Mouse (Mus musculus) ES-CJ7 (cell line): ENCODE data around the gene Fancc.

ENCODE experiments used
- DNase-seq: peaks from one replicate; pipeline ENCODE4 v3.0.0; 2011; ENCODE audit warnings: low read depth, low spot score

Gene Fancc

DNA sequence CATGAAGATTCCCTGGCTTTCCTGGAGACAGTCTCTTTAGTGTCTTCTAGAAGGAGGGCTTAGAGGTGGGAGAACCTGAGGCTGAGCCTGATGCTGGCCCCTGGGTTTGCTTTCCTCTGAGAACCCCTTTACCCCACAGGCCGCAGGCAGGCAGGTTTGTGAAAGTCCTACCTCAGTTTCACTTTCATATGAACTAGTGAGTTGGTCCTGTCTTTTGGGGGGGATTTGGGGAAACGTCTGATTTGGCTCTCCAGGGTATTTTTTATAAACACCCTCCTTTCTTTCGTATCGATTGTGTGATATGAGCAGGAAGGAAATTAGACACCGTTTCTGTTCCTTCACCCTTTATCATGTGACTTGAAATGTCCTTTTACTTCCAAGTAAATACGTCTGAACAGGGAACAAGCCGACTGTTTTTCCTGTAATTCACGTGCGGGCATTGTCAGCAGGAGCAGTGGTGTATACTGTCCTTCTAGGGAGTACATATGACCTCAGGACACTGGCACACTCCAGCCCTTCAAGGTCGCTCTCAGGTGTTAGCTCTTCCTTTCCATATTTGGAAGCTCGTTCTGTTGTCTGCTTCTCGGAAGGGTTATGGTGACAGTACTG lies 250.6 kb downstream of the Fancc start:
- peak; percentile 17 for DNase-seq

DNA sequence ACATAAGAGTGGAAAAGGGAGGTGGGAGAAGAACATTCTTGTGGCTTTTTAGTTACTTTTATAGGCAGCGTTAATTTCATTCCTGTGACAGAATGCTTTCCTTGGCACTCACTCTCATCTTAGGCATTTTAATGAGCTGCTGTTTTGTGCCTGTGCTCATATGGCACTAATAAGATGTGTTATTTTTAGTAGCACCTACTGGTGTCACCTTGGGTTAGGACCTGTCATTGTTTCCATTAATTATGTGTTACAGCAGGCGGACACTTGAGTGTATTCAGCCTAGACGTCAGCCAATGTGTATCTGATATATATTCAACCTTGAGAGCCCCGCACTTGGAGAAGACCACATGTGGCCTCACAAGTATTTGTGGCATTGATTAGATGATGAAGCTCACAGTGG lies 251.3 kb downstream of the Fancc start:
- DNase-seq: no peak

DNA sequence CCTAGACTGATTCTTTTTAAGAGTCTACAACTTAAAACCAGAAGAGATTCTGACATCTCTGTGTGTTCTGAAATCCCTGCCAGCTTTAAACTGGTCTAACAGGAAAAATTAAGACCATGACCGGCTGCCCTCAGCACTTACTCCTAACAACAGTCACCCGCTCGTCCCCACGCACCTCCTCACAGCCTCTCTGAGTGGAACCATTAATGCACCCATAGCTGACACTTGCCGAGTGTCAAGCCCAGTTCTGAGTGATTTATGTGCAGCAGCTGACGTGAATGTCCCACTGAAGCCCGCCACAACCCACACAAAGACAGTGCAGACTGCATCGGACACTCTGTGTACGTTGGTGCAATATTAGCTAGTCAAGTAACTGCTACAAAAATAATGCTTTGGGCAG lies 251.9 kb downstream of the Fancc start:
- no peak for DNase-seq

DNA sequence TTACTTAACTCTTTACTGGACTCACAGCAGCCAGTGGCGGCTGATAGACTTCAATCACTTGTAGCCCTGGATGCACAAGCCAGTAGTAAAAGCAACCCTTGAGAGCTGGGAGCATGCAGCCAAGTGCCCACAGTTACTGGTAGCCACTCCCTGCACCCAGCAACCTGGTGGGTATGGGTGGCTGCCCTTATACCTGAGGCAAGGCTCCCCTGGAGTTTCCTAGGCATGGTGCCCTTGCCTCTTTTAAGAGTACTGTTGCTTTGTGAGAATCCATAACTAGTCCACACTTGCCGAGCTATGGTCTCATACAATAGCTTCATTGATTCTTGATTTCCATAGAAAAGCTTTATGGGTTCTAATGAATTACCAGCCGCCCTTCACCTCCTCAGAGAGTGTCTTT lies 252.7 kb downstream of the Fancc start:
- DNase-seq: no peak

DNA sequence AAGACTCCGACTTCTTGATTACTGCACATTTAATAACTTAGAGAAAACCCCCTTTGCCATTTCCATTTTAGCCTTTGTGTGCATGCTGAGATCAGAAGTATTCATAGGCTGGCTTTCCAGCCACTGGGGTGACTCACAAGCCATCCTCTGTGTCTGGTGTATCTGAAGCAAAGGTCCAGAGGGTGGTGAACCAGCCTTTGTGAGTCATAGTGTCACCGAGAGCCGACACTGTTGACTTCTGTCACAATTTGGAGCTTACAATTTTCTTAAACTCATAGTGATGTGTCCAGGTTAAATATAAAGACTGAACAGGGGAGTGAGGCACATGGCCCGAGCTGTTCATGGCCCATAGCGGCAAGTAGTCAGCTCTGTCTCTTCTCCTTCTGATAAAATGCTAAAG lies 253.5 kb downstream of the Fancc start:
- DNase-seq: no peak

DNA sequence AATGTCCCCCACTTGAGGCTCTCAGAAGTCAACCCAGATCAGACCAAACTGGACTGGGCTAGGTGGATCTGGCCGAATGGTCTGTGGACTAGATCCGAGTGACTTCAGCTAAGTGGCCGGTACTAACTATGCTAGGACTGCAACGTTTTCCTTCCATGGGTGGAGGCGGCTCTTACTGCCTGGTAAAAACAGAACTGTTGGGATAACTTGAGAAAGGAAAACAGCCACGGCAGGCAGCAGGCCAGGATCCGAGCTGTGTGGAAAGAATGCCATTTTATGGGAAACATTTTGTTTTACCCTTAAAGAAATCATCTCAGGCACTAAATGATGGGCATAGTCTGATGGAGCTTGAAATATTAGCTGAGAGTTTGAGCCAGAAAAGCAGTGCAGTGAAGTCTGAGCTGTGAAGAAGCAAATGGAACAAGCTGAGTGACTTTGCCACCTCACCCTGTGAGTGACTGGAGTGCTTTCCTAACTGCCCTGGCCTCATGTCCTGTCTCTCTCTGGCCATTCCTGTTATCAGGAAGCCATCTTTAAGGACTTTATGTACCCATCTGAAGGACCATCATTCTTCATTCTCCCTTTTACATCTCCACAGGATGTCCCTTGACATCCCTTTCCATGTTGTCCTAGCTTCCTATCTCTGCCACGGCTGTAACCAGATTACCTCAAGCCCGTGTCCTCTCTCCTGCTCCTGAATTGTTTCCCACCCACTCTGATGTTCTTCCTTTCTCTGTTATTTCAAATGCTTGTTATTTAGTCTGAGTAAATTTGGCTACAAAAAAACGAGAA lies 254.5 kb downstream of the Fancc start:
- no peak for DNase-seq

DNA sequence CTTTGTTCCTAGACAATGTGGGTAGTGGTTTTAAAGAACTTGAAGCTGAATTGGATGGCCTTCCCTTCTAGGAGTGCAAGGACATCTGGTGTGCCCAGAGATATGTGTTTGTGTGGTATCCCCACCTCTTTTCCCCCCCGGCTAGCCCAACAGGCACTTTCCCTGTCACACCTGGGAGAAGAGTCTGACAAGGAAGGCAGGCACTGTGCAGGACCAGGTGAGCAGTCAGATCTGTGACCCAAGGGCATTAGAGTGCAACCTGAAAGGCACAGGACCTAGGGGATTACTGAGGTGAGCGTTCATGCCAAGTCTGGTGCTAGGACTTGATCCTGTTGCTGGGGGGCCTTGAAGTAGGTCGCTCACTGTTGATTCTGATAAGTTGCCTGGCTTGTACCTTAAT lies 255.4 kb downstream of the Fancc start:
- DNase-seq: no peak

DNA sequence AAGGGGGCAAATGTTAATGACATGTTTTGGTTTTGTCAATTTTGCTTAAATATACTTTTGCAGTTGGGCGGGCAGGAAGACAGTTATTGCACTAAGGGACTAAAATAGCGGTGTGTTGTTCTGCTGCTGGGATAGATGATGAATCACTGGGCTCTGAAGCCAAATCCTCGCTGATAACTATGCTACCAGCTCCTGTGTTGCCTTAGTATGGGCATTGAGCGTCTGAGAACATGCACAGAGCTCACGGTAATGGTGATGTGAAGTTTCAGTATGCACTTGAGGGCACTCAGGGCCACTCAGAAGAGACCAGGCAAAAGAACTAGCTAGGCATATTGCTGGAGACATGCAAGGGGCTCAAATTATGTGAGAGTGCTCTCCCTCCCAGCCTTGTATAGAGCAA lies 256.2 kb downstream of the Fancc start:
- DNase-seq: no peak

DNA sequence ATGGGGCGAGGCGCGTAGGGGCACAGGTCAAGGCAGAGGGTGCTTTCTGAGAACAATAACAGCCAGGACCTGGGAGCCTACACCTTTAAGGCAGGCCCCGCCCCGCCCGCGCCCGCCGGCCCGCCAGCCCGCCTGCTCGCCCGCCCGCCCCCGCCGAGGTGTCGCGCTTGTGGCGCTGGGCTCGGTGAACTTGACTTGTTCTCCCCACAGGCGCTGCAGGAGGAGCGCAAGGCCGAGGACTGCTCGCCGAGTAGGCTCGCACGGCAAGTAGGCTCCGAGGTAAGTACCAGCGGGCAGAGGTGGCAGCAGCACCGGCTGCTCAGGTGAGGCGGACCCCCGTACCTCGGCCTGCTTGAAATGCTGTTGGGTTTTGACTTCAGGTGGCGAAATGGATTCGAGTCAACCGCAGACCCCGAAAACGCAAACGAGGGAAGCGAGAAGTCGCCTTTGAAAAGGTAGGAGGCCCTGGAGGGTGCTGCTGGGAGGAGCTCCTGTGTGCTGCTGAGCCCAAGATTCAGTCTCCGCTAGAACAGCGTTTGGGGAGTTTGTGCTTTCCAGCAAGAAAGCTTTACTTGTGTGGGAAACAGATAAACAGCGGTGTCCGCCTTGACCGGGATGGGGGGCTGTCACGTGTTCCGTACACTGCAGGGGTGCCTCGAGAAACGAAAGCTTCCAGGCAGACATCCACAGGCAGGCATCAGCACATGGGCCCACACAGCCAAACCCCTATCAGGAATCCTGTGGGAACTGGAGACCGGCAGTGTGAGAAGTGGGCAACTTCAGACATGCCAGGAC lies 257.0 kb downstream of the Fancc start:
- DNase-seq: peak; percentile 61

DNA sequence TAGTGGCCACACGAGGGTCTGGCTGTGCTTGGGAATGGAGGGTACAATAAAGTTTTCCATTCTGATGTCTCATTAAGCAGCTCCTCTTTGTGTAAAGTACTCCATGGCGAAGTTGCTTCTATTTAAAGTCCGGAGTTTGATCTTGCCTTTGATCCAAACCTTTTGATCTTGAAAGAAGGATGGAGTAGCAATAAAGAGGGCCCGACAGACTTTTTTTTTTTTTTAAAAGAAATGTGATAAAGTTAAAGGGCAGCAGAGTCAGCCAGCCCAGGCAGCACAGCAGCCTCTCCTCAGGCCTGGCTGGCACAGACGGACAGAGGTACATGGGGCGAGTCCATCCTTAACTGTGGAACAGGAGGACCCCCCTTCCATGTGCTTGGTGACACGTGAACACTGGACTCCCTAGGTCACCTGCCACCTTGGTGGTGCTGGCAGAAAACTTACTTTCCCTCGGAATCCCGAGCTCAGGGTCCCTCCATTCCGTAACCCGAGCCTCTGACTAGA lies 257.7 kb downstream of the Fancc start:
- no peak for DNase-seq

DNA sequence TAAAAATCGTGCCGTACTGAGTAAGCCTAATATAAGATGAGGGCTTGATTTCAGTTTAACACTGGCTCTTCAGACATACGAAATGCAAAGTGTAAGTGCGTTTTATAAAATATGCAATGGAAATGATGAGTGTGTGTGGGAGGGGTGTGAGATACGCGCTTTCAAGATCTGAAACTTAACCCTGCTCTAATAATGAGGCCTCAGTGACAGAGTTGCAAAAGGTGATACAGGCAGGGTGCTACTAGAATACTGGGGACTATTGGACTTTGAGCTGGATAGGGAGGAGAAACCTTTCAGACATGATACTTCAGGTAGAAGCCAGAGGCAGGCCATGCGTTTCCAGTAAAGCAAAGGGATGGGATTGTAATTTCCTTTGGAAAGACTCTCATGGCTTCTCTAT lies 259.0 kb downstream of the Fancc start:
- no peak for DNase-seq

DNA sequence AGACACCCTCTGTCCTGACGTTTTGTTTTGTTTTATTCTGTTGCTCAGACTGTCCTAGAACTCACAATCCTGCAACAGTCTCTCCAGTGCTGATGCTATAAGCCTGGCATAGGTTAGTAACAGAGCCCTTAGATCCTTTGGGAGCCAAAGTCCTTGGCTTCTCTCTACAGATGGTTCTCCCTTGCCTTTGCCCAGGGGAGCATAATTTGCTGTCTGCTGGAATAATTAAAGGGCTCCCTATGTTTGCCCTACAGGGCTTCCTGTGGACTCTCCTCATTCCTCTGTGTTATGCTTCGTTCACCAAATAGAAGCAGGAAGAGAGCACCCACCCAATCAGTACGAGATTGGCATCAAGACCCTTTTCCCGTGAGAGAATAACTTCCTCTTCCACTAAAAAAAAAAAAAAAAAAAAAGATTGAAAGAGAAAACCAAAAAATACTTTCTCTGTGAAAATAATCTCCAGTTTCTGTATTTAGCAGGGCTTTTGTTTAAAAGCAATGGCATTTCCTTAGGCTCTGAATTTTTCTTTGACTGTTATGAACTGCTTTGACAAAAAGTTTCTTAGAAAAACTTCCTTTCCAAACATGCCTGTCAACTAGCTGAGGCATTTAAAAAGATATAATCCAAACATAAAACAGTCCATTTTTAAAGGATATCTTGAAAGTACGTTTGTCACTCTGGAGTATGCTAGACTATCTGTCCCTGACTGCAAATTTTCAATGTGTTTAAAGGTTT lies 260.8 kb downstream of the Fancc start:
- no peak for DNase-seq

DNA sequence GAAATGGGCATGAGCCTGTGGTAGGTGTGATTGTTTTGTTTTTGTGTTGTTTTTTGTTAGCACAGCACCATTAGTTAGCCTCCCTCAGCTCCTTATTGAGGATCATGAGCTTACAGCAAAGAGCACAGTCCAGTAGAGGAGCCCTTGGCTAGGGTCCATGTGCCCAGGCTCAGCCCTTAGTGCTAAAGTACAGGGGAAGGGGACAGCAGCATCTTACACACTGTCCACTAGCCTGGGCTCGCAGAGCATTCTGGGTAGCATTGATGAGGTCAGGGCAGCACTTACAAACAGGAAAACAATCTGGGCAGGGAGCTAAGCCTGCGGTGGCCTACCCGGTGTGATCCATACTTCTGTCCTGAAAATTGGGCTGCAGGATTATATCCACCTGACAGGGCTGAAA lies 261.5 kb downstream of the Fancc start:
- no peak for DNase-seq
